Mouse (Mus musculus) kidney, embryonic 15.5 days (tissue): ENCODE data around the gene Kif19a. TPM values are rescaled to one million over a fixed set of nuclear protein-coding genes. Genes with fewer than 3 reads are reported as not detected.

Experiments used
- ATAC-seq: fragments of 200-750 bp; cut with Nextera tagmentation; replicated peaks from 2 replicates; pipeline ENCODE4 v1.8.0; 2017; ENCODE audit warnings: moderate TSS enrichment; ENCODE audit not compliant: low FRiP score
- H3K27ac ChIP-seq: fragments of 300-500 bp; sonication (generic); 2 replicates; pipeline ENCODE4 v1.5.1; 2015; ENCODE audit warnings: mild to moderate bottlenecking, inconsistent platforms
- H3K27me3 ChIP-seq: fragments of 300-500 bp; sonication (generic); 2 replicates; pipeline ENCODE4 v1.6.1; 2015; ENCODE audit warnings: inconsistent platforms
- H3K36me3 ChIP-seq: fragments of 300-500 bp; sonication (generic); 2 replicates; pipeline ENCODE4 v1.6.1; 2015; ENCODE audit warnings: inconsistent platforms
- H3K4me1 ChIP-seq: fragments of 300-500 bp; sonication (generic); 2 replicates; pipeline ENCODE4 v1.6.1; 2015; ENCODE audit warnings: inconsistent platforms
- H3K4me2 ChIP-seq: fragments of 300-500 bp; sonication (generic); 2 replicates; pipeline ENCODE4 v1.6.1; 2015; ENCODE audit warnings: moderate library complexity, mild to moderate bottlenecking, inconsistent platforms
- H3K4me3 ChIP-seq: fragments of 300-500 bp; sonication (generic); replicated peaks from 2 replicates; pipeline ENCODE4 v1.5.1; 2015; ENCODE audit warnings: mild to moderate bottlenecking, inconsistent platforms
- H3K9ac ChIP-seq: fragments of 300-500 bp; sonication (generic); 2 replicates; pipeline ENCODE4 v1.6.1; 2015; ENCODE audit warnings: mild to moderate bottlenecking, inconsistent platforms
- H3K9me3 ChIP-seq: fragments of 300-500 bp; sonication (generic); replicated peaks from 2 replicates; pipeline ENCODE4 v1.6.1; 2016; ENCODE audit warnings: inconsistent platforms
- WGBS: fragments of 180-500 bp; shearing (Covaris S2); methylation state at CpG from one replicate; pipeline ENCODE4 v1.1.7; 2015; ENCODE audit warnings: mixed read lengths; 5-methylcytosine and 5-hydroxymethylcytosine counted together
- polyA plus RNA-seq: library from polyadenylated mRNA; unstranded; fragments of >200 nt; fragmentation: Nextera tagmentation; extraction: Ambion mirVana; gene quantifications from 2 replicates; pipeline ENCODE4 v1.2.1, GENCODE M21; 2015

The Kif19a gene
- polyA plus RNA-seq, result 0.09 TPM in 2 replicates

GRCm38 (mm10) chr11:114764820-114765818 is at the start of gene Kif19a:
Gene Kif19a (plus strand): TSS chr11:114765388.
- no peak within 1 kb of the TSS for H3K27ac ChIP-seq
- no peaks in the 10 kb centered on the region for H3K36me3 ChIP-seq
- 3% methylated on average over 49 of the region's 51 CpGs for WGBS
- peak within 1 kb of the TSS; percentile 93 for H3K4me2 ChIP-seq
- no peaks in the 10 kb centered on the region for H3K9me3 ChIP-seq
- peak; percentile 78 for ATAC-seq
- peak within 1 kb of the TSS; percentile 45; the same call in 1 of the 2 replicates for H3K9ac ChIP-seq
- peak within 1 kb of the TSS; percentile 48 for H3K4me3 ChIP-seq
- peaks cover 13% of the 10 kb centered on the region for H3K4me1 ChIP-seq
- peaks cover 41% of the 10 kb centered on the region for H3K27me3 ChIP-seq

GRCm38 (mm10) chr11:114715531-114715930 is 49.7 kb upstream of the Kif19a start:
- H3K4me3 ChIP-seq, result no peak overlapping the region
- 56% methylated on average over 7 of the region's 7 CpGs for WGBS
- H3K36me3 ChIP-seq, result no peaks in the 10 kb centered on the region
- peaks cover 15% of the 10 kb centered on the region for H3K4me1 ChIP-seq
- H3K27ac ChIP-seq, result no peak overlapping the region
- H3K9ac ChIP-seq, result no peak overlapping the region
- no peaks in the 10 kb centered on the region for H3K9me3 ChIP-seq
- ATAC-seq, result no peak
- no peak overlapping the region for H3K4me2 ChIP-seq
- no peaks in the 10 kb centered on the region for H3K27me3 ChIP-seq

- ATAC-seq, result no peak
- Histone ChIP-seq H3K4me2 (no peak overlapping the region), H3K4me1 (peaks cover 8% of the 10 kb centered on the region; the same call in 1 of the 2 replicates), H3K27me3 (no peaks in the 10 kb centered on the region), H3K36me3 (no peaks in the 10 kb centered on the region), H3K4me3 (no peak overlapping the region), H3K27ac (no peak overlapping the region), H3K9ac (no peak overlapping the region), H3K9me3 (no peaks in the 10 kb centered on the region)
- WGBS, result 49% methylated on average over 10 of the region's 10 CpGs
Observed at GRCm38 (mm10) chr11:114720535-114720934, 44.7 kb upstream of the Kif19a start.

GRCm38 (mm10) chr11:114722438-114722837 is 42.8 kb upstream of the Kif19a start:
- H3K9ac ChIP-seq, result no peak overlapping the region
- H3K4me3 ChIP-seq, result no peak overlapping the region
- H3K4me1 ChIP-seq, result peaks cover 10% of the 10 kb centered on the region
- H3K36me3 ChIP-seq, result no peaks in the 10 kb centered on the region
- WGBS, result 84% methylated on average over 8 of the region's 8 CpGs
- no peak overlapping the region for H3K4me2 ChIP-seq
- ATAC-seq, result no peak
- H3K27ac ChIP-seq, result no peak overlapping the region
- no peaks in the 10 kb centered on the region for H3K9me3 ChIP-seq
- 0 out of 2 replicates have a peak, but pooled peaks cover 3% of the 10 kb centered on the region for H3K27me3 ChIP-seq

- H3K27me3 ChIP-seq, result peaks cover 3% of the 10 kb centered on the region; the same call in 1 of the 2 replicates
- H3K4me3 ChIP-seq, result no peak overlapping the region
- H3K4me1 ChIP-seq, result peaks cover 15% of the 10 kb centered on the region
- H3K4me2 ChIP-seq, result no peak overlapping the region
- H3K27ac ChIP-seq, result no peak overlapping the region
- no peaks in the 10 kb centered on the region for H3K9me3 ChIP-seq
- 72% methylated on average over 13 of the region's 13 CpGs for WGBS
- no peak for ATAC-seq
- H3K36me3 ChIP-seq, result no peaks in the 10 kb centered on the region
- H3K9ac ChIP-seq, result no peak overlapping the region
Observed at GRCm38 (mm10) chr11:114723030-114723429, 42.2 kb upstream of the Kif19a start.

- WGBS, result 47% methylated on average over 11 of the region's 11 CpGs
- no peak overlapping the region for H3K4me2 ChIP-seq
- H3K36me3 ChIP-seq, result no peaks in the 10 kb centered on the region
- H3K27ac ChIP-seq, result no peak overlapping the region
- H3K4me1 ChIP-seq, result peaks cover 15% of the 10 kb centered on the region
- H3K4me3 ChIP-seq, result no peak overlapping the region
- H3K9ac ChIP-seq, result no peak overlapping the region
- H3K9me3 ChIP-seq, result no peaks in the 10 kb centered on the region
- peaks cover 8% of the 10 kb centered on the region; the same call in 1 of the 2 replicates for H3K27me3 ChIP-seq
- no peak for ATAC-seq
Observed at GRCm38 (mm10) chr11:114724787-114725590, 40.2 kb upstream of the Kif19a start.

GRCm38 (mm10) chr11:114726965-114727825 is 38.0 kb upstream of the Kif19a start, which contains the start of gene Dnaic2:
Gene Dnaic2 (plus strand): TSS chr11:114727408.
- Histone ChIP-seq H3K36me3 (no peaks in the 10 kb centered on the region), H3K9ac (no peak within 1 kb of the TSS), H3K27ac (no peak within 1 kb of the TSS), H3K9me3 (no peaks in the 10 kb centered on the region), H3K4me2 (peak within 1 kb of the TSS; percentile 58), H3K4me3 (peak within 1 kb of the TSS; percentile 29), H3K27me3 (peaks cover 8% of the 10 kb centered on the region; the same call in 1 of the 2 replicates), H3K4me1 (peaks cover 15% of the 10 kb centered on the region)
- WGBS, result 10% methylated on average over 34 of the region's 34 CpGs
- peak; percentile 84 for ATAC-seq

GRCm38 (mm10) chr11:114727826-114728186 is 37.4 kb upstream of the Kif19a start:
- Histone ChIP-seq H3K27ac (no peak overlapping the region), H3K27me3 (peaks cover 8% of the 10 kb centered on the region; the same call in 1 of the 2 replicates), H3K9ac (no peak overlapping the region), H3K4me1 (peaks cover 15% of the 10 kb centered on the region), H3K36me3 (no peaks in the 10 kb centered on the region), H3K9me3 (no peaks in the 10 kb centered on the region), H3K4me2 (peak overlapping the region; percentile 58), H3K4me3 (no peak overlapping the region)
- 0 out of 2 replicates have a peak, but pooled peaks have one; percentile 27 for ATAC-seq
- WGBS, result 23% methylated on average over 5 of the region's 5 CpGs

GRCm38 (mm10) chr11:114728333-114728732 is 36.9 kb upstream of the Kif19a start:
- no peaks in the 10 kb centered on the region for H3K9me3 ChIP-seq
- WGBS, result 46% methylated on average over 5 of the region's 5 CpGs
- H3K9ac ChIP-seq, result no peak overlapping the region
- H3K4me3 ChIP-seq, result no peak overlapping the region
- H3K27me3 ChIP-seq, result peaks cover 8% of the 10 kb centered on the region; the same call in 1 of the 2 replicates
- H3K4me1 ChIP-seq, result peaks cover 15% of the 10 kb centered on the region
- no peak overlapping the region for H3K4me2 ChIP-seq
- no peak overlapping the region for H3K27ac ChIP-seq
- no peak for ATAC-seq
- no peaks in the 10 kb centered on the region for H3K36me3 ChIP-seq

GRCm38 (mm10) chr11:114729832-114730363 is 35.3 kb upstream of the Kif19a start:
- no peak overlapping the region for H3K9ac ChIP-seq
- no peak overlapping the region for H3K27ac ChIP-seq
- H3K4me3 ChIP-seq, result no peak overlapping the region
- no peak for ATAC-seq
- H3K4me2 ChIP-seq, result no peak overlapping the region
- peaks cover 12% of the 10 kb centered on the region for H3K4me1 ChIP-seq
- no peaks in the 10 kb centered on the region for H3K9me3 ChIP-seq
- H3K27me3 ChIP-seq, result peaks cover 8% of the 10 kb centered on the region; the same call in 1 of the 2 replicates
- 54% methylated on average over 6 of the region's 6 CpGs for WGBS
- H3K36me3 ChIP-seq, result no peaks in the 10 kb centered on the region

- 70% methylated on average over 4 of the region's 4 CpGs for WGBS
- ATAC-seq, result no peak
Observed at GRCm38 (mm10) chr11:114731711-114732110, 33.5 kb upstream of the Kif19a start.

More at GRCm38 (mm10) chr11:114731711-114732110, 33.5 kb upstream of the Kif19a start:
- Histone ChIP-seq H3K9me3 (no peaks in the 10 kb centered on the region), H3K27ac (no peak overlapping the region), H3K4me2 (no peak overlapping the region), H3K9ac (no peak overlapping the region), H3K36me3 (no peaks in the 10 kb centered on the region), H3K4me1 (peaks cover 7% of the 10 kb centered on the region), H3K4me3 (no peak overlapping the region), H3K27me3 (peaks cover 6% of the 10 kb centered on the region; the same call in 1 of the 2 replicates)
